Mouse (Mus musculus) olfactory bulb, adult 2 months (tissue): ENCODE measurements at regions not wholly inside any gene's neighbourhood (a gene's known extent, or its start where the extent isn't known, plus 50 kb on each side); places are given as distances from the start of the nearest gene placed in this dataset.

ENCODE experiments used
- CTCF ChIP-seq: fragments of 200-500 bp; IDR thresholded peaks from 2 replicates; pipeline ENCODE4 v1.5.1; 2012; ENCODE audit warnings: low read depth, mild to moderate bottlenecking, low read length, moderate library complexity; ENCODE audit not compliant: insufficient read depth
- POLR2A ChIP-seq: fragments of 200-500 bp; IDR thresholded peaks from 2 replicates; pipeline ENCODE4 v1.6.1; 2012; ENCODE audit warnings: mild to moderate bottlenecking, low read depth, low read length, moderate library complexity; ENCODE audit not compliant: insufficient read depth

DNA sequence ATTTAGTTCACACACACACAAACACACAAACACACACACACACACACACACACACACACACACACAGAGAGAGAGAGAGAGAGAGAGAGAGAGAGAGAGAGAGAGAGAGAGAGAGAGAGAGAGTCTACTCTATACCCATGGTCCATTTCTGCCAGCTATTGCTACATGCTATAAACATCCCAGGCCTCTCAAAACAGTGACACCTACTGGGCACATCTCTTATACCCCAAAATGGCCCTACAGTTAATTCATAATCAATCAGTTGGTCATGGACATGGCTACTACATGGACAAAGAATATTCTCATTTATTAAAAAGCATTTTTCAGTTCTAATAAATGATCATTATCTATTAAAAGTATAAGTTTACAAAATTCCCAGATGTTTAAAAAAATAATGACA, 236.8 kb upstream of the Robo2 start:
- no peak for TF ChIP-seq CTCF
- no peak for TF ChIP-seq POLR2A
